19 mouse cellular contexts compared by ENCODE assay signal in genomic region chr11:56925368-56925896, GRCm38 (mm10).
DNase-seq lines count a peak whose midpoint lies in the region; ATAC-seq and TF ChIP-seq lines count a peak whose summit lies in the region.
"Had no signal": no experiment of that assay in that cellular context is flagged by ENCODE, and none has a peak within 500 bp of the region (broad histone marks: within the 10 kb centered on the region; RNA-seq: fewer than 3 reads in every experiment).

No protein-coding gene starts in this region.

- no peaks in the 10 kb centered on the region for H3K9me3 ChIP-seq in lung, embryonic 14.5 days (ENCODE audit: low read depth, low read length)
- H3K9me3 ChIP-seq: forebrain, embryonic 15.5 days; intestine, embryonic 15.5 days; neural tube, embryonic 13.5 days had no signal

- no peak; the same call in 1 of the 2 replicates for ATAC-seq in lung, embryonic 14.5 days (ENCODE audit: insufficient read depth)
- ATAC-seq in CD4-positive, CD25-positive, alpha-beta regulatory T cell, adult 4 months, result no peak
- ATAC-seq: activated CD4-positive, CD25-positive, alpha-beta regulatory T cell, adult 4 months; forebrain, embryonic 15.5 days; intestine, embryonic 15.5 days had no signal

- WGBS in lung, embryonic 14.5 days, result 67% methylated on average over 7 of the region's 7 CpGs

- no peak for TF ChIP-seq CTCF in lung, embryonic 14.5 days (IDR thresholded peaks at IDR 0.05; ENCODE audit: low read depth)
- TF ChIP-seq CTCF in brain, embryonic 14.5 days (IDR thresholded peaks at IDR 0.05; ENCODE audit: borderline replicate concordance, extremely low read depth, insufficient read depth, insufficient read length), result no peak

- H3K9ac ChIP-seq in lung, embryonic 14.5 days, result no peak overlapping the region
- H3K9ac ChIP-seq: forebrain, embryonic 15.5 days; intestine, embryonic 15.5 days; neural tube, embryonic 13.5 days had no signal

- H3K4me2 ChIP-seq in lung, embryonic 14.5 days, result no peak overlapping the region
- H3K4me2 ChIP-seq: forebrain, embryonic 15.5 days; heart, embryonic 11.5 days; intestine, embryonic 15.5 days; neural tube, embryonic 13.5 days had no signal

- H3K27me3 ChIP-seq in lung, embryonic 14.5 days (ENCODE audit: insufficient read depth, low read length), result no peaks in the 10 kb centered on the region
- H3K27me3 ChIP-seq: forebrain, embryonic 15.5 days; intestine, embryonic 15.5 days; neural tube, embryonic 13.5 days had no signal

- no peak overlapping the region for H3K4me3 ChIP-seq in lung, embryonic 14.5 days (ENCODE audit: low read depth, low read length)
- H3K4me3 ChIP-seq: forebrain, embryonic 15.5 days; intestine, embryonic 15.5 days; neural tube, embryonic 13.5 days had no signal

- no peak overlapping the region for H3K27ac ChIP-seq in lung, embryonic 14.5 days (ENCODE audit: low read depth)
- H3K27ac ChIP-seq: forebrain, embryonic 15.5 days; intestine, embryonic 15.5 days; kidney, postnatal 0 days; macrophage; neural tube, embryonic 13.5 days had no signal

- DNase-seq in lung, embryonic 14.5 days, result peak; percentile 31
- DNase-seq in lung, postnatal 25 days (ENCODE audit: low spot score), result no peak
- peak; percentile 35 for DNase-seq in brain, embryonic 14.5 days (ENCODE audit: low read depth)
- peak; percentile 1 for DNase-seq in cerebellum, adult 8-10 months
- peak; percentile 13 to 17 for DNase-seq in layer of hippocampus, postnatal 14 days (ENCODE audit: low spot score in 2 of 2)
- DNase-seq in urinary bladder, postnatal 14 days (ENCODE audit: low spot score), result no peak
- no peak for DNase-seq in kidney, postnatal 14 days
- DNase-seq: gastrocnemius, postnatal 10 days; heart, postnatal 4 days; liver; midbrain, embryonic 14.5 days had no signal

- no peaks in the 10 kb centered on the region for H3K36me3 ChIP-seq in lung, embryonic 14.5 days (ENCODE audit: insufficient read depth)
- H3K36me3 ChIP-seq: forebrain, embryonic 15.5 days; intestine, embryonic 15.5 days; neural tube, embryonic 13.5 days had no signal

- no peaks in the 10 kb centered on the region for H3K4me1 ChIP-seq in lung, embryonic 14.5 days (ENCODE audit: insufficient read depth)
- H3K4me1 ChIP-seq: intestine, embryonic 15.5 days; neural tube, embryonic 13.5 days had no signal

- no peak for TF ChIP-seq POLR2A in brain, embryonic 14.5 days (IDR thresholded peaks at IDR 0.05; ENCODE audit: borderline replicate concordance, extremely low read depth, insufficient read depth, insufficient read length, poor library complexity, severe bottlenecking)

Comparison
In these comparisons a context has a peak if more than half of its experiments do, and no peak if none do; other contexts are left out.
1. DNase-seq: peak in lung, embryonic 14.5 days (single experiment), brain, embryonic 14.5 days (single experiment), cerebellum, adult 8-10 months (single experiment) and layer of hippocampus, postnatal 14 days (2 of 2); none in lung, postnatal 25 days (single experiment), urinary bladder, postnatal 14 days (single experiment) and kidney, postnatal 14 days (single experiment).